Mouse (Mus musculus) layer of hippocampus, adult 11-12 months (tissue): ENCODE results near the gene Ssh2.

Experiments
- DNase-seq: peaks from one replicate; pipeline ENCODE4 v3.0.0; 2022; ENCODE audit warnings: low spot score

Gene Ssh2

GRCm38 (mm10) chr11:77463101-77463445 lies 247.0 kb downstream of the Ssh2 start:
- no peak for DNase-seq

GRCm38 (mm10) chr11:77463786-77464185 lies 247.7 kb downstream of the Ssh2 start:
- no peak for DNase-seq

DNA sequence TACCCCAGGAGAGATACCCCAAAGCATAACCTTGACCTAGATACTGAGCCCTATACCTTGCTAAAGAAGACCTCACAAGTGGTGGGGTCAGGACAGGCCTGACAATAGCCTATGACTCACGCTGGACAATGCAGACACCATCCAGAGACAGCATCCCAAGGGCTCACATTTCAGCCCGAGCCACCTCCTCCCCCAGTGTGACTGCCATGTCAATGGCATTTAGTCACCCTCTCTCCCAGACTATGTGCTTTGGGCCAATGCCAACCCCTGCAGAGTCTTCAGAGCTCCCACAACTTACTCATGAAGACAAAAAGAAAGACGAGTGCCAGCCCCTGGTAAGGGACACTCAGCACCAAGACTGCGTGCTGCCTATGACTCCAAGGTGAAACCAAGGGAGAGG lies 248.6 kb downstream of the Ssh2 start:
- no peak for DNase-seq

DNA sequence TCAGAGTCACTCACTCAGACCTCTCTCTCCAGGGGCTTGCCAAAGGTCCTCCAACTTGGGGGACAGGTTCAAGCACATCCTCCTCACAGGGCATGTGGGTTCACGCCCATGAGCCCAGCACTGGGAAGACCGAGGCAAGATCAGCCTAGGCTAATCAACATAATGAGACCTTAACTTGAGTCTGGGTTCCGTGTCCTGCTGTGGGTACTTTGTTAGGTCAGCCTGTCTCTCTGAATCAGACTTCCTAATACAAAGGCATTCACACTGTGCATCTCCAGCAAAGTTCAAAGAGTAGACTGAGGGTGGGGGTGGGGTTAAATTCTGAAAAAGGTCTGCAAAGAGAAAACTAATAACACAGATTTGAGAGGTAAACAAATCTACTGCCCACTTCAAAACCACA lies 249.0 kb downstream of the Ssh2 start:
- no peak for DNase-seq

DNA sequence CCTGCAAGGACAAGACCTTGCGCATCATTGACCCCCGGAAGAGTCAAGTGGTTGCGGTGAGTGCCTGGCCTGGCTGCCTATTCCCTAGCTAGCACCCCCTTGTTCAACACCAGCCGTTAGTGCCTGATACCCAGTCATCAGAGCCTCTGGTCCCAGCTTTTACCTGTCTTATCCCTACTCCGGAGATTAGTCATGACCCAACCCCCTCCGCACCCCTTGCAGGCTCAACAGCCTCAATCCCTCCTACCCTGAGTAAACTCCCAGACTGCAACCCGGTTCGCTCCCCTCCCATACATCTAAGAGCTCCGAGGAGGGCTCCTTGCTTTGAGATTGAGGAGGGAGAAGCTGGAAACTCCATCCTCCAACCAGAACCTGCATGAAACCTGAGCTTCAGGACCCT lies 250.5 kb downstream of the Ssh2 start:
- DNase-seq: no peak

DNA sequence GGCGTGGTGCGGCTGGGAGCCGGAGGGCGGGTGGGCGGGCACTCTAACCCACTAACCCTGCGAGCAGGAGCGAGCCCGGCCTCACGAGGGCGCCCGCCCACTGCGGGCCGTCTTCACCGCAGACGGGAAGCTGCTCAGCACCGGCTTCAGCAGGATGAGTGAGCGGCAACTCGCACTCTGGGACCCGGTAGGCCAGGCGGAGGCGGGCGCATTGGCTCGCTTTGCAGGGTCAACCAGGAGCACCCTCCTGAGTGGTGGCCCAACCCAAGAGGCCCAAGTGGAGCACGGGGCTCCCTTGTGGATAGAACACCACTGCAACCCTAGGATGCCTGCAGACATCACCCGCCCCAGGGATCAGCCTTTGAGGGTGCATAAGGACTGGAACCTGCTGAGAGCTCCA lies 251.1 kb downstream of the Ssh2 start:
- peak; percentile 79 for DNase-seq

GRCm38 (mm10) chr11:77467784-77468183 lies 251.7 kb downstream of the Ssh2 start:
- DNase-seq: peak; percentile 81

- DNase-seq: no peak
Measured at GRCm38 (mm10) chr11:77468397-77468796, 252.3 kb downstream of the Ssh2 start.

DNA sequence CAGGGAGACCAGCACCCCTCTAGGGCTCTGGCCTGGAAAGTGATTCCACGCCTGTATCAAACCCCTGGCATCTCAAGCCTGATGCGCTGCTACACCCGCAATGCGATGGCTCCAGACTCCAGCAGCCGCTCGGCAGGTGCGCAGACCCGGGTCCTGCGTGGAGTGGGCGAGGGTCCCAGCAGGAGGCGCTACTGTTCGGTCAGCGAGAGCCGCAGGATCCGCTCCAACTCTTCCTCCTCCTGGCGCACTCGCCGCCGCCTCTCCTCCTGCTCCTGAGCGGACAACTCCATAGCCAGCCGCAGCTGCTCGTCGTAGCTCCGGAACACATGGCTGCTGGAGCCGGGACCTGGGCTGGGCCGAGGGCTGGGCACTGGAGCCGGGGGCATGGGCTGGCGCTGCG lies 255.3 kb downstream of the Ssh2 start:
- DNase-seq: no peak

DNA sequence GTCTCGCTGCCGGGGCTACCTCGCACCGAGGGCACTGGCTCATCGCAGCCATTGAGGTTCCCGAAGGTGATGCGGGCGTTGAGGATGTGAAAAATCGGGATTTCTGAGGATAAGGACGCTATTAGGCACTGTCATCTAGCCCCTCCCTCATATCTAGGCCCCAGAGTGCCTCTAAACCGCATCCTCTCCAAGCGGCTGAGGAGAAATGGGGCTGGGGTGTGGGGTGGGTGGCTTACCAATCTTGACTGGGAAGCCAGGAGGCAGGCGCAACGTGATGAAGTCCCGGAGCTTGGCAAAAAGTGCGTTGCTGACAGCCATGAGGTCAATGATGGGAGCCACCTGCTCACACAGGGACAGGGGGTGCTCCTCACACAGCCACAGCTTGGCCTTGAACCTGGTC lies 256.7 kb downstream of the Ssh2 start:
- no peak for DNase-seq

GRCm38 (mm10) chr11:77476216-77476615 lies 260.1 kb downstream of the Ssh2 start:
- DNase-seq: no peak

- no peak for DNase-seq
Measured at GRCm38 (mm10) chr11:77476895-77477294, 260.8 kb downstream of the Ssh2 start.

DNA sequence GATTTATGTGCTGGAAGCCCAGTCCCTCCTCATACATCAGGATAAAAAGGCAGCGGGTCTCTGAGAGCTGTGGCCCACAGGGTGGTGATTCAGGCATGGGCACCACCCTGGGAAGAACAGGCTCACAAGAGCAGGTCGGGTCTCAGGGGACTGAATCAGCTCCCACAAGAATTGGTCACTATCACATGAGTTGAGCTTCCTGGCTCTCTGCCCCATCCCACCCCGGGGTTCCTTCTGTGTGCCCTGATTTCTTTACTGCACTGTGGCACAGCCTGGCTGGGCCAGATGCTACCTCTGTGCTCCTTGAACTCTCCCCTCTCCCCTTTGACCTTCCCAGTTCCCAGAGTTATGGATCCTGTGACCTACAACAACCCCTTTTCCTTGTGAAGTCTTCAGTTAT lies 267.0 kb downstream of the Ssh2 start:
- no peak for DNase-seq

GRCm38 (mm10) chr11:77483510-77484255 lies 267.6 kb downstream of the Ssh2 start:
- no peak for DNase-seq

- DNase-seq: no peak
Measured at GRCm38 (mm10) chr11:77485229-77485628, 269.1 kb downstream of the Ssh2 start.

DNA sequence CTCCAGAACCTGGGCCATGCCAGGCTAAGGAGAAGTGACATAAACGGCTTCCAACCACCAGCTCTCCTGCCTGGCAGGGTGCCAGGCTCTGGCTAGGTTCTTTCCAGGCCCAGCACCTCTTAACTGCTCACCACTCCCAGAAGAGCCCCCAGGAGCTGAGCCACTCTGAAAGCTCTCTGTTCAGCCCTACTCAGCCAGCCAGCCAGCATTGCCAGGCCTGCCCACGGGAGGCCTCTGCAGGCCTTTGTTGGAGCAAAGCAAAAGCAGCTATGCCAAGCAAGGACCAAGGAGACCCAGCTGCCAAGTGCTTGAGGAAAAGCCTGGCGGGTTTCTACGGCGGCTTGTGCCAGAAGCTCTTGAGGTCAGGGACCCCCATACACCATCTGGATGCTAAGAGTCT lies 270.7 kb downstream of the Ssh2 start:
- DNase-seq: no peak

DNA sequence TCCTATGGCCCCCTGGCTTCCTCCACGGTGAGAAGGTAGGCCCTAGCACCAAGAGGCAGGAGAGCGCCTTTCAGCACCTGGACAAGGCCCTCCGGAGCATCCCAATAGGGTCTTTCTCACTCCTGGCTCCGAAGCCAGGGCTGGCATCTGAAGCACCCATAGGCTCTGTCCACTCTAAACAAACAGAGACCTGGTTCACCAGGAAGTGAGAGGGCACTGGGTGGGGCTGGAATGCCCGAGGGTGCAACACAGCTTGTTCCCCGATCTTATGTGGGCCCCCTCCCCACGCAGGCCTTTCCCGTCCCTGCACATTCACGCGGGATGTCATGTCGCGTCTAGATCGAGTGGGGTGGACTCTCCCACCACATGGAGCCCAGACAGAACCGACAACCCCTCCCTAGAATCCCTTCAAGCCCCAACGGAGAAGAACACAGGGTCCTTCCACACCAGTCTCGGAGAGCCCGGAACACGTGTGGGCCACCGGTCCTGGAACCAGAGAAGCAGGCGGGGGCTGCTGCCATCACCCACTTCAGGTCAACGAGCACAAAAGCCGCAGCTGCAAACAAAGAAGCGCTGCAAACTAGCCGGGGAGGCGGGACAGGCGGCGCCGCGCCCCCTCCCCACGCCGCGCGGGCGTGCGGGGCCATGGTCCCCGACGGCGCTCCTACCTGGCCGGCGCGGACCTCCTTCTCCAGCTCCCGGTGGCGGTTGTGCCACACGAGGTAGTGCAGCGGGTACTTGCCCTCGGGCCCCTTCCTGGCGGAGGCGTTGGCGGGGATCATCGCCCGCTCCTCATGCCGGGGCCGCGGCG lies 272.9 kb downstream of the Ssh2 start:
- DNase-seq: no peak

- DNase-seq: peak; percentile 81
Measured at GRCm38 (mm10) chr11:77489591-77490235, 273.6 kb downstream of the Ssh2 start, which contains the start of gene Ankrd13b. Ankrd13b (minus strand) TSS chr11:77489678.

- no peak for DNase-seq
Measured at GRCm38 (mm10) chr11:77490451-77490850, 274.4 kb downstream of the Ssh2 start.

- DNase-seq: peak; percentile 93
Measured at GRCm38 (mm10) chr11:77491123-77491501, 275.0 kb downstream of the Ssh2 start.

DNA sequence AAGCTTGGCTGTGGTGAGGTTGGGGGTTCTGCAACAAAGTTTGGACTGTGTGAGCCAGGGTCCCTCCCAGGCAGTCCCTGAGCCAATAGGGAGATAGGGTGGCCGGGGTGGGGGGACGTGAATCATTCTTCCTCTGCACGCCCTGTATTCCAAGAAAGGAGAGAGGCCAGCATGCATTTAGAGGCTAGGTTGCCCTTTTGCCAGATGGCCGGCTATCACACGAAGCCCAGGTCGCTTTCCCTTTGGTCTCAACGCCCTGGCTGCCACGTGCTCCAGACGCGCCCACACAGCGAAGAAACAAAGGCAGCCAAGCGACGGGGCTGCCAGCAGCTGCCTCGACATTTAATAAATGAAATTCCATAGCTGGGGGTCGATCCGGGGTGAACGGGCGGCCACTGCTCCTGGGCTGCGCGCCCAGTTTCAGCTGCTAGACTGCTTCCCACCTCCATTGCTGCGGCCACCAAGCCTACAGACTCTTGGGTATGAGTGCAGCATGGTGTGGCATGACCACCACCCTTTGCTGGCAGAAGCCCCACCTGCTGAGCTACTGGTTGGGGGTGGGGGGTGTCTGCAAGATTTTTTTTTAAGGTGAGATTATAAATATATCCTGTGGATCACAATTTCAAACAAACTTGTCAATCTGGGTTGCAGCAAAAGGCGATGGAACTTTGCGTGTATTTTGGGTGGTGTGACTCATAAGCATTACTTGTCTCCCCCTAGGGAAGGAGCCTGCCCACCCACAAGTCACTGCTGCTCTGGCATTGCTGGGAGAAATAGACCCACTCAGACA lies 275.6 kb downstream of the Ssh2 start:
- no peak for DNase-seq

DNA sequence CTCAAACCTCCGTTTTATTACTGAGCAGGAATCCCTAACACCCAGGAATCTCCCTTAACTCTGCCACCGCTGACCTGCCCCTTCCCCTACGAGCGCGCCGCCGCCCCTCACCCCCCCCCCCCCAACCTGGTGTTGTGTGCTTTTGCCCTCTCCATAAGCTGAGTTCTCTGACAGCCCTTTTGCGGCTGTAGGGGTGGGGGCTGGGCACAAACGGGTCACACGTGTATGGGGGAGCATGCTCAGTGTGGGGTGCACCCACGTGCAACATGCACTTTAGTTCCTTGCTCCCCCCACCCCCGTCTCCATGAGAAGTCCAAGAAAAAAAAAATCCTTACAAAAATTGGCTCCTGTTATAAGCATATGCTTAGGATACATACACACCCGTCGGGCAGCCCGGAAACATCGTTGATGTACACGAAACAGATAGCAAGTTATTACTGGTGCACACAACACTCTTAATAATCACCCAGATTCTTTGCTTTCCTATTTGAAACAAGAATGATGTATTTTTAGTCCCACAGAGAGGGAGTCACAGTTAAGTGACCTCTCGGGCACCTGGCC lies 276.3 kb downstream of the Ssh2 start:
- DNase-seq: no peak
